Mouse (Mus musculus) hindbrain, embryonic 16.5 days (tissue): ENCODE results near the gene Tas2r108. TPM values are rescaled to one million over a fixed set of nuclear protein-coding genes. Genes with fewer than 3 reads are reported as not detected.

Experiments used
- ATAC-seq: fragments of 200-750 bp; cut with Nextera tagmentation; 2 replicates; pipeline ENCODE4 v1.8.0; 2017; ENCODE audit warnings: moderate TSS enrichment, moderate library complexity
- H3K27ac ChIP-seq: fragments of 300-500 bp; sonication (generic); 2 replicates; pipeline ENCODE4 v1.5.1; 2014; ENCODE audit warnings: low read depth, mild to moderate bottlenecking, control low read depth, low read length, moderate library complexity
- H3K27me3 ChIP-seq: fragments of 300-500 bp; sonication (generic); replicated peaks from 2 replicates; pipeline ENCODE4 v1.6.1; 2014; ENCODE audit warnings: low read length; ENCODE audit not compliant: control insufficient read depth, insufficient read depth
- H3K36me3 ChIP-seq: fragments of 300-500 bp; sonication (generic); 2 replicates; pipeline ENCODE4 v1.6.1; 2014; ENCODE audit warnings: mild to moderate bottlenecking, low read length, moderate library complexity, mixed read lengths; ENCODE audit not compliant: control insufficient read depth, insufficient read depth
- H3K4me1 ChIP-seq: fragments of 300-500 bp; sonication (generic); 2 replicates; pipeline ENCODE4 v1.6.1; 2014; ENCODE audit warnings: low read depth, low read length; ENCODE audit not compliant: control insufficient read depth, insufficient read depth
- H3K4me2 ChIP-seq: fragments of 300-500 bp; sonication (generic); 2 replicates; pipeline ENCODE4 v1.6.1; 2014; ENCODE audit warnings: mild to moderate bottlenecking, low read length, control low read depth, moderate library complexity
- H3K4me3 ChIP-seq: fragments of 300-500 bp; sonication (generic); 2 replicates; pipeline ENCODE4 v1.5.1; 2014; ENCODE audit warnings: mild to moderate bottlenecking, low read length, control low read depth, moderate library complexity
- H3K9ac ChIP-seq: fragments of 300-500 bp; sonication (generic); 2 replicates; pipeline ENCODE4 v1.6.1; 2014; ENCODE audit warnings: low read depth, mild to moderate bottlenecking, control low read depth, low read length, moderate library complexity
- H3K9me3 ChIP-seq: fragments of 300-500 bp; sonication (generic); 2 replicates; pipeline ENCODE4 v1.6.1; 2014; ENCODE audit warnings: mild to moderate bottlenecking, low read length, moderate library complexity; ENCODE audit not compliant: control insufficient read depth
- WGBS: fragments of 180-500 bp; shearing (Covaris S2); extraction: QIAGEN DNeasy Blood & Tissue Kit; methylation state at CpG from one replicate; pipeline ENCODE4 v1.1.7; 2014; 5-methylcytosine and 5-hydroxymethylcytosine counted together
- polyA plus RNA-seq: library from polyadenylated mRNA; unstranded; fragments of >200 nt; fragmentation: Nextera tagmentation; extraction: Ambion mirVana; gene quantifications from 2 replicates; pipeline ENCODE4 v1.2.1, GENCODE M21; 2015

The Tas2r108 gene
- polyA plus RNA-seq, 1 experiment from 2014 or later, result not detected

DNA sequence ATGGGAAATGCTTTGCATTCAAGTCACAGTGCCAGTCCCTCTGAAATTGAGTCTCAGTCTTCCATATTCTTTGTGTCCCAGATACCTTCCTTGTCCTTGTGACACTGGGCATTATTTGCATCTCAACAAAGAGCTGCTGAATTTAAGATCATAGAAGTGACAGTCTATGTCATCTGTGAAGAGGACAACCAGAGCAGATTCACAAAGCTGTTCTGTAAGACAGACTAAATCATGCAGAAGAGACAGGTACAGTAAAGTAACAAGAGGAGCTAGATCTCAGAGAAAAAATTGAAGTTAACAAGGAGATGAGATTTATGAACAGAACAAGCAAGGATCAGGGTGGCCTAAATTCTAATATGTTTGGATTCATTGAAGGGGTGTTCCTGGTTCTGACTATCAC, 2.4 kb upstream of the Tas2r108 start, which contains the start of gene Tas2r137:
TSS of gene Tas2r137 (plus strand) at position 301 of the 400 bp plus-strand sequence.
- Histone ChIP-seq H3K36me3 (no peaks in the 10 kb centered on the region), H3K4me2 (no peak within 1 kb of the TSS), H3K9me3 (no peaks in the 10 kb centered on the region), H3K4me3 (no peak within 1 kb of the TSS), H3K27me3 (no peaks in the 10 kb centered on the region), H3K9ac (no peak within 1 kb of the TSS), H3K27ac (no peak within 1 kb of the TSS), H3K4me1 (no peaks in the 10 kb centered on the region)
- ATAC-seq, result no peak

DNA sequence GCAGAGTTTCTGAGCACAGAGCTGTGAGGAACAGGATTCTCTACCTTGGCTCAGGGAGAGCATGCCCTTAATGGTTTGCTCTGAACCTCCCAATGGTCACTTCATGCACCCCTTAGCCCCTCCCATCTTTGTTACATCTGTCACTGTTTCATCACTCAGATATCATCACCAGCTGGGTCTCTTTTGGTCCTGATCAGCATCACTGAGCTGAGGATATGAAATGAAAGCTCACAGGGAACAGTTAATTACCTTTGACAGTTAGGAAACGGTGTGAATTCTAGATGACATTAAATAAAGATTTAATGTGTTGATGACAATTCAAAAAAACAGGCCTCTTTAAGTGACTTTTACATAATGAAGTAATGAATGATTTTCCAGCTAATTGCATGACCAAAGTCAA, 26.1 kb downstream of the Tas2r108 start, which contains the start of gene Prss37:
TSS of gene Prss37 (minus strand) at position 101 of the 400 bp plus-strand sequence.
- H3K36me3 ChIP-seq, result no peaks in the 10 kb centered on the region
- ATAC-seq, result no peak
- H3K27ac ChIP-seq, result no peak within 1 kb of the TSS
- H3K9me3 ChIP-seq, result no peaks in the 10 kb centered on the region
- no peaks in the 10 kb centered on the region for H3K27me3 ChIP-seq
- no peak within 1 kb of the TSS for H3K9ac ChIP-seq
- H3K4me3 ChIP-seq, result no peak within 1 kb of the TSS
- H3K4me1 ChIP-seq, result no peaks in the 10 kb centered on the region
- 70% methylated on average over 1 of the region's 1 CpGs for WGBS
- no peak within 1 kb of the TSS for H3K4me2 ChIP-seq

Other genes starting within 250 kb of the Tas2r108 start
- gene Agk, start 168.4 kb upstream of the Tas2r108 start, polyA plus RNA-seq, result 67.9 and 68.2 TPM in 2 replicates
- 12.8 and 16.7 TPM in 2 replicates for gene E330009J07Rik, start 57.4 kb upstream of the Tas2r108 start, polyA plus RNA-seq
- 0.31 and 0.37 TPM in 2 replicates for gene Wee2, start 54.4 kb upstream of the Tas2r108 start, polyA plus RNA-seq
- 90.2 and 90.6 TPM in 2 replicates for gene Ssbp1, start 22.2 kb upstream of the Tas2r108 start, polyA plus RNA-seq
- gene Tas2r137, start 2.3 kb upstream of the Tas2r108 start, polyA plus RNA-seq, result not detected in 2 replicates
- not detected in 2 replicates for gene Prss37, start 26.0 kb downstream of the Tas2r108 start, polyA plus RNA-seq
- 0.21 TPM in 1 of 2 replicates, not detected in the other for gene Olfr461, start 61.5 kb downstream of the Tas2r108 start, polyA plus RNA-seq
- not detected in 2 replicates for gene Olfr460, start 76.0 kb downstream of the Tas2r108 start, polyA plus RNA-seq
- 0.64 and 1.2 TPM in 2 replicates for gene Clec5a, start 92.3 kb downstream of the Tas2r108 start, polyA plus RNA-seq
- not detected in 2 replicates for gene Tas2r138, start 119.8 kb downstream of the Tas2r108 start, polyA plus RNA-seq
- 0.11 and 0.25 TPM in 2 replicates for gene Mgam, start 135.3 kb downstream of the Tas2r108 start, polyA plus RNA-seq